Mouse (Mus musculus): ENCODE results near the gene Tmem251.

Tmem251 gene

DNA sequence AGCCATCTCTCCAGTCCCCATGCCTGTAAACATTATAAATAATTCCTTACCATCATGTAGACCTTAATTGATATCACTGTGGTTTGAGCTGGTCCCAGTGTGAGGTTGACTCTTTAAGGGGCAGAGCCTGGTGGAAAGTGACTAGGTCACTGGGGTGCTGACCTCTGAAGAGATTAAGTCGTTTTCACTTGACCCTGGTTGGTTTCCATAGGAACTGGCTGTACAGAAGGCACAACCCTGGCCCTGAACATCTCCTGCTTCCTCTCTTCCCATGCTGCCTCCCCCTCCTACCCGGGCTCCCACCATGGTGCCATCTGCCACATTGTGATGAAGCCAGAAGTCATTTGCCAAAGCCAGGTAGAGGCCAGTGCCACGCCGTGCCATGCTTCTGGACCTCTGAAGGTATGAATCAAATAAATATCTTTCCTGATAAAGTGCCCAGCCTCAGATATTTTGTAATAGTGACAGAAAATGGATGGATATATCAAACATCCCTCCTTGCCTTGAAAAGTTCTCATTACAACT, 32.6 kb upstream of the Tmem251 start:
- no peak for DNase-seq (ENCODE audit: low spot score)

DNA sequence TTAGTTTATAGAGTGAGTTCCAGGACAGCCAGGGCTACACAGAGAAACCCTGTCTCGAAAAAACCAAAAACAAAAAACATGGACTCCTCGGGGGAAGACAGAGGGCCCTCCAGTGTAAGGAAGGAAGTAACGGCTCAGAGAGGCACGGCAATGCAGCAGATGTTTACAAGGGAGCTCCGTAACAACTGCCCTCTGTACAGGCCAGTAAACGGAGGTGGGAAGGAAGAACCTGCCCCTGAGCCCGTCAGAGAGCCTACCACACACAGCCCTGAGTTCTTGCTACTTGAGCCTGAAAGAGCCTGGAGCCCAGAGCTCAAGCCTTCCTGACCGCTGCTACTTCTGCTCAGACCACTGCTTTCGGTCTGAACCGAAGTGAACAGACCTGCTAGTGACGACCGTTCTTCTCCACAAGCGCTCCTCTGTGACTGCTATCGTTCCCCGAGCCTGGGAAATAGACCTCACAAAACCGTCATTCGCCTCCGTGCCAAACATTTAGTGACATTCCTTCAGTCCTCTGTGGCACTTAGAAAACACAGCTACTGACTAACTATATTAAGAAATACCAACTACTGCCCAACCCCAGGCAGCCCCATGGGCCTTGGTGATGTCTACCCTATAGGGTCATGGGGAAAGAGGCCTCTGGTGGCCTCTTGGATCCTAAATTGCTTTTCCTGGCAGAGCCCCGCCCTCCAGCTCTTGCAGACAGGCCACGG, 30.3 kb upstream of the Tmem251 start:
- DNase-seq (ENCODE audit: low spot score): no peak

GRCm38 (mm10) chr12:102714116-102714515, 29.4 kb upstream of the Tmem251 start:
- no peak for DNase-seq (ENCODE audit: low spot score)

- DNase-seq (ENCODE audit: low spot score): no peak
Measured at GRCm38 (mm10) chr12:102714654-102715395, 28.7 kb upstream of the Tmem251 start.

DNA sequence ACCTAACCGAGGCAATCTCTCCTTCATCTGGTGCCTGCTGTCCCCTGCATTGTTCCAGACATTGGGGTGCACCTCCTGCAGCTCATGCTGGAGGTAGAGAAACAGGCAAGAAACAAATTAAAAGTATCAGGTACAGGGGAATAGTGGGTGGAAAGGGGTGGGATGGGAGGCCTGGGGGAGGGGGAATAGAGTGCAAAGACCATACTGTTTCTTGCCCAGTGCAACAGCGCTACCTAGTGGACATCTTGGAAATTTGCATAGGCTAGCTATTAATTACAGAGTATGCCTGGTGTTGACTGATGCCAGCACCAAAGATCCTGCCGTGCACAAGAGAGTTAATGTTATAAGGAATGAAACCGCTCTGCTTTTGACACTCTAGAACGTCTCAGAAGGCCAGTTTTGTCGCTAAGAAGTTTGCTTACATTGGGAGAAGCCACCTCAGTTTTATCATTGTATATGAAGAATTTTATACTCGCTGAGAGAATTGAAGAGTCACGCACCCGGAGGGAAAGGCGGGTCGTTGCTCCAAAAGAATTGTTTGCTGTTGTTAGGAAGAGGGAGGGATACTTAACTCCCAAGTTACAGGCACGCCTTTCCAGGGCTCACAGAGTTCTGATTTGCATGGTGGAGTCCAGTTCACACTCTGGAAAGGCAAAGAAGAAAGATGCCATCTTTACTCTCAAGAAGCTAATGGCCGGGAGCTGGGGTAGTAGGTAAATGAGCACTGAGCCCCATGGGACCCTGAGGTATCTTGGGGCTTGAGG, 23.8 kb upstream of the Tmem251 start:
- no peak for DNase-seq (ENCODE audit: low spot score)

DNA sequence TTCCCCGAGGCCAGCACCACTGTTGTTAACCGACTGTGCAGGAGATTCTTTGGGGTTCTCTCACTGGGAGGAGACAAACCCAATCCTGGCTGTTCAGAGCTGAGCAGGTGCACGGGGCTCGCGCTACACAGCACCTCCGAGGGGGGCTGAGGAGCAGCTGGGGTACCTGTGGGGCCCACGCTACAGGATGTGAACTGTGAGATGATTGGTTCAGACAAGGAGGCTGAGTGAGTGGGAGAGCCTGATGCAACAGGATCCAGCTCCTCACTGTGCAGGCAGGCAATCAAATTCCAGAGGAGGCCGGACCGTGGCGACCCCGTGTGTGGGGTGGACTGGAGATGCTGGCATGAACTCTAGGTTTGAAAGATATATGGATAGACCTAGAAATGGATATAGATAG, 21.1 kb upstream of the Tmem251 start:
- no peak for DNase-seq (ENCODE audit: low spot score)

GRCm38 (mm10) chr12:102722966-102723365, 20.6 kb upstream of the Tmem251 start:
- DNase-seq (ENCODE audit: low spot score): no peak

DNA sequence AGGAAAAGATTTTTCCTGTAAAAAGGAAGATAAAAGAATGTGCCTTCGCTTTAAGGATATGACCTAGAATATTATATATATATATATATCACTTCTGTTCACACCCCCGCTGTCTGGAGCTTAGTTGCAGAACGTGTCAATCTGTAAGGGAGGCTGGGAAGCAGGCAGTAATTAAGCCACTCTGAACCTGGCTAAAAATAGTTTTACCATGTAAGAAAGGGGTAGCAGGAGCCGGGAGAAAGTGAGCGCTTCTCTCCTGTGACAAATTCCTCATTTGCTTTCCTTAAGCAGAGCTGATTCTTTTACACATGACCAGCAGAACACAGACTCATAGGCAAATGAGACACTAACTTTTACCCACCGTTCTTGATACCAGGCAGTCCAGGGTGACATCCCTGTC, 19.7 kb upstream of the Tmem251 start:
- DNase-seq (ENCODE audit: low spot score): no peak

DNA sequence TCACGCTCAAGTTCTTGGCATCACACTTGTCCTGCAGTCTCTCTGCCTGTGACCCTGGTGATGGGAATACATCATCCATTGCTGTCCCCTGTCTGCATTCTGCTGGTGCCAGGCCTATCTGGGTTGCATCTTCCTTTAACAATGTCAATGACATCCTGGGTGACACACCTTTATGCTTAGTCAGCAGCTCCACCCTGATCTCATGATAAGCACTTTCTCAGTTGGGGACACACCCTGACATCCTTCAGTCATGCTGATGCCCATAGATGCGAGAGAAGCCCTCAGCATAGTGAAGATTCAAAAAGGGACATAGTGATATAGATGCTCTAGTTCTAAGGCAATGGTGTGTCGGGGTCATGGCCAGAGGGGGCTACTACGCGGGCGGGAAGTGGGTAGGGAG, 18.4 kb upstream of the Tmem251 start:
- DNase-seq (ENCODE audit: low spot score): no peak

DNA sequence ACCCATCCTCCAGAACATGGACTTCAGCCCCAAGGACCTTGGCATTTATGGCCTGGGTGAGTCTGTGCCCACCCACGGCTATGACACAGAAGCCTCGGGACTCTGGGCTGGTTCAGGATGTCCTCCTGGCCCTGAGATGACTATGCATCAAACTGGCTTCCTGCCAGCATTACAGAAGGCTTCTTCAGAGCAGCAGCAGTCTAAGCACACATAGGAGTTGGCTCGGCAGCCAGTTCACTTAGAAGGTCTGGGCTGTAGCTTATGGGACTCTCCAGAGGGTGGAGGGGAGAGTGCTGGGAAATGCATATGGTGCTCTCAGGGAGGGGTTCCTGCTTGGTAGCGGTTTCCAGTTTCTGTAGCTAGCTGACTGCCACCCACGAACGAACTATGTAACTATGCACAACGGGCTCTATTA, 17.8 kb upstream of the Tmem251 start:
- DNase-seq (ENCODE audit: low spot score): no peak

DNA sequence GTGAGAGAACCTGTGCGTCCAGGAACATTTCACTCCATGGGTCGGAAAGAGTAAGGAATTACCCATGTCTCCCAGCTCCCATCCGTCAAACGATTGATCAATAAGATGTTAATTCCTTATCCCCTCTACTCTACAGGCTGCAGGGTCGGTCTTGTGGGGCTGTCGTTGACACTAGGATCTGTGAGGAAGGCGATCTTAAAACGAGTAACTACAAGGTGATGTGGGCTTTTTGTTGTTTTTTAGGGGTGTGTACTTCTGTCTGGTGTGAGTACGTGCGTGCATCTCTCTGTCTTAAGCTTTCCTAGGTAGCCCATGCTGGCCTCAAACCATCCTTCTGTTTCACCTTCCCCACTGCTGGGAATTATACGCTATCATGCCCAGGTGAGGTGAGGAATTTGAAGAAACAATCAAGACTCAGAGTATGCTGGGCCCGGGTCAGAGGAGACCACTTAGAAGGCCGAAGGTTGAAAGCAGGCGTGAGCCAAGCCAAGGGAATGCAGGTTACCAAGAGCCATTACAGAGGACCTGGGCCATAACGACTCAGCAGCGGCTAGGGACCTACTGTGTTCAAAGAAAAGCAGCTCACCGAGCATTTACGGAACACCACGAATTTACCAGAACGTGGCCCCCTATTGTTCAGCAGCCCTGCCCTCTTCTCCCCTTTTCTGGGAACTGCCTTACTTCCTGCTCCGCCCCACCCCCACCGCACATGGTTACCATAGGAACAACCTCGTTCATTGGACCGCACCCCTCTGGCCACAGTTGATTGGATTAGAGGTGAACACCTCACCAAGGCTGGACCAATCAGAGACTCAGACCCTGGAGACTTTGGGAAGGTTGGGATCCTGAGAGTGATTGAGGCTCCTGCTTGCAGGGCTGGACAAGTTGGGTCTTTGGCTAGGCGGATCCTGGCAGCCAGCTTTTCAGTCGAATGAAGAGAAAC, 13.4 kb upstream of the Tmem251 start:
- no peak for DNase-seq (ENCODE audit: low spot score)

DNA sequence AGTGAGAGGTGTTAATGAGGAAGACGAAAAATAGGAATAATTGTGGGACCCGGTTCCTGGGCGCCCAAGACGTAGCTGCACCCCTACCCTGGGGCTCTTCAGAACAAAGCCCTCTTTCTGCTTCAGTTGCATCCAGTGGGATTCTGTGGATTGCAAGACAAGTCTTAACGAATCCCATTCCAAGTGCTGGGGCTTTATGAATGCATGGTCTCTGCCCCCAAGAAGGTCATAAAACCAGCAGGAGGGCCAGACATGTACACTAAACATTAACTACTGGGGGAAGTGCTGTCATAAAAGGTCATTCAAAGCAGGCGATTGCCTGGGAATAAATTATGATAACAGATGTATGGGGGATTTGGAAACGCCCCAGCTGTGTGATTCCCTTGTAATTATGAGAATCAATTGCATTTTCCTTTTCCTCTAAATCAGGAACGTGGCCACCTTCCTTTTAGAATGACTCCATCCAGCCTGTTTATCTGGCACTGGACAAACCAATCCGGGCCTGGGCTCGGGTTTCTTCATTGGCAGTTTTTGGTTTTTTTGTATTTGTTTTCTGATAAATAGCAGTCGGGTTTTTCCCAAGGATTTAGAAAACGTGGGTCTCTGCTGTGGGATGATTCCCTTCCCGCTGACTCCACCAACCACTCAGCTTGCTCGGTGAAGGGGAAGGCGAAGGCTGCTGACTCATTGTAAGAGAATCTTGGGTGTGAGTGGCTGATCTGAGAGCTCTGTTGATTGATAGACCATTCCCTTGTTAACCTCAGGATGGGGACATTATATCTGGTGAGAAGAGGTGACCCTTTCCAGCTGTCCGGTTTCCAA, 12.6 kb upstream of the Tmem251 start:
- no peak for DNase-seq (ENCODE audit: low spot score)

- no peak for DNase-seq (ENCODE audit: low spot score)
Measured at GRCm38 (mm10) chr12:102733381-102733780, 10.2 kb upstream of the Tmem251 start.

DNA sequence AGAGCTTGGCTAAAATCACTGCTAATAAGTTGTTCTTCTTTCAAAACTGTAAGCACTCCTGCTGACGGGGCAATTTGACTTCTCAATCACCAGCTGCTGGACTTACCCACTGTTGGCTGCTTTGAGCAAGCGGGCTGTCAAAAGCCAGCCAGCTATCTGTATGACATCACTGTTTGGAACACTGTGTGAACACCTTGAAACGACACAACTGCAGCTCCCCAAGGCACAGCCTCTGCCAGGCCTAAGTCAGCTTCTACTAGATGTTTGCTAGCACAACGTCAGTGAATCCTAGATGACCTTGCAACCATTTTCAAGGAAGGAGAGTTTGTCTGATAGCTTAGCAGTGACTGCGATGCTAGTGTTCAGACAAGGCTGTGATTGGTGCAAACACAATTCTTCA, 4.5 kb upstream of the Tmem251 start:
- DNase-seq (ENCODE audit: low spot score): no peak

- no peak for DNase-seq (ENCODE audit: low spot score)
Measured at GRCm38 (mm10) chr12:102740285-102740684, 3.3 kb upstream of the Tmem251 start.

DNA sequence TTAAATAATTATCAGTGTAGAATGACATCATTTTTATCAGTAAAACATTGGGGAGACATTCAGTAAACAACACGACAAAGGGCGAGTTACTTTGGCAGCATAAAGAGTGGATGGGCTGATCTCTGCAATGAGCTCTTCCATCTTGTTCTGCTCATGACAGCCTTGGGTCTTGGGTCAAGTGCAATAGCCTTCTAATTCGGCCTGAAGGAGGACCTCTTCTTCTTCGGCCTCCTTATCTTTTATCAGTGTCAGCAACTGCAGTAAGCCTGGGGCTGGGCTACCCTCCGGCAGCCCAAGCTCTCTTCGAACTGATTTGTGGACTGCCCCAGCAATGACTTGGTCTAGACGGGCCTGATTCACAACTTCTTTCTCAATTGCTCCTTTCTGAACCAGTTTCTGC, 1.5 kb upstream of the Tmem251 start:
- no peak for DNase-seq (ENCODE audit: low spot score)

GRCm38 (mm10) chr12:102743036-102743588, 450 bp upstream of the Tmem251 start:
- DNase-seq (ENCODE audit: low spot score): no peak

DNA sequence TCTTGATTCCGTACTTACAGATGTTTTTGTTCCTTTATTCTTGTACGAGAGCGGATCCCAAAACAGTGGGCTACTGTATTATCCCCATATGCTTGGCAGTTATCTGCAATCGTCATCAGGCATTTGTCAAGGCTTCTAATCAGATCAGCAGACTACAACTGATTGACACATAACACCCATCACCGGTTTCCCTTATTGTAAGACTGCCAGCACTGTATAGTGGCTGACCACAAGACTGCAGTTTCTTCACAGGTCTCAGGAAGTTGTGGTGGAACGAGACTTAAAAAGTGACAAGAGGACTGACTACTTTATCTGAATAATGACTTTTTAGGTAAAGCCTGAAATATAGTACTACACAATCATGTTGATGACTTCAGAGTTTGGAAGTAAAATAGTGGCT, 1.3 kb downstream of the Tmem251 start:
- no peak for DNase-seq (ENCODE audit: low spot score)

DNA sequence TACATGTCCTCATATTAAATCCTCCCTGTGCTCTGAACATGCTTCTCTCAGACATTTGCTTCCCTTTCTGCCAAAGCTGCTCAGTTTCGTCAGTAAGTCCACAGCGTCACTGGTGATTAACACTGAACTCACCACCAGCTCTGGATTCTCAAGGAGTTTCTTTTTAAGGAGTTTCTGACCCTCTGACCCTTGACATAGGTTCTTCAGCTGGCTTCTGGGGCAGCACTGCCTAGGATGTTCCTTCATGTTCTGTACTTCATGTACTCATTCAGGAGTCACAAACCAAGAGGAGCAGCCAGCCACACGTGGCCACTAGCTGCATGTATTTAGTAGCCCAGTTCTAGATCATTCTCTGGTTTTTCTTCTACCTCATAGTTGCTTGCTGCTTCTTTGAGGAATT, 4.7 kb downstream of the Tmem251 start:
- no peak for DNase-seq (ENCODE audit: low spot score)

DNA sequence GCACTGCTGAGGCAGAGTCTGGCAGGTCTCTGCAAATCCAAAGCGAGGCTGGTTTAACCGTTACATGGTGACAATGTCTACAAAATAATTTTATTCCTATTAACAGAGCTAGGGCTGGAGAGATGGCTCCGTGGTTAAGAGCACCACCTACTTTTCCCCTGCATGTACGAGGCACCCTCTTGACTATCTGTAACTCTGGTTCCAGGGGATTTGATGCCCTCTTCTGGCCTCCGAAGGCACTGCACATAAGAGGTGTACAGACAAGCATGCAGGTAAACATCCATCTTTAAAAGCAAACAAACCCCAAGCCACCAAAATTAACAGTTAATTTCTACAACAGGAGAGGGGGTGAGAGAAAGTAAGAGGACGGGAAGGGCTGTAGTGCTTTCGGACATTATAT, 12.7 kb downstream of the Tmem251 start:
- no peak for DNase-seq (ENCODE audit: low spot score)
